29 mouse cellular contexts compared by ENCODE assay signal in the genomic region with DNA sequence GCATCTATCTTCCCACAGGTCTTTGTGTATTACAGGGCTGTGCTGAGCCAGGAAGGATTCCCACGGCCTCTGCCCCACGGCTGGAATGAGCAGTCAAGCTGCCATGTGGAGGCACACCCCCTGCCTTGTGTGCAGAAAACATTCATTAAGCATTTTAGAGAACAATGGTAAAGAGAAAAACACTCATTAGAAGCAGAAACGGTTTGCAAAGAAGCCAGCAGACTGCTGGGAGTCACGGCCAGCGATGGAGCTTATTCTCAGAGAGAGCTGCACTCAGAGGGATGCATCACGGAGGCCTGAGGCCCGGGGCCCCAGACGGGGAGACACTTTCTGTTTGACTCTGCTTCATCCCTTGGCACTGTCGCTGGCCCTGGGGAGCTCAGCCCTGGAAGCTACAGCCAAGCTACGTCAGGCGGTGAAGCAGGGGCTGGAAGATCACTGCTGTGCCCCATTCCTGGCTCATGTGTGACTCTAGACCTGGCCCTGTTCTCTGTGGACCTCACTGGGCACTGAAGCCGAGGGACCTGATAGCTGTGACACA.
DNase-seq lines count a peak whose midpoint lies in the region; ATAC-seq lines count a peak whose summit lies in the region.
"Had no signal": no experiment of that assay in that cellular context is flagged by ENCODE, and none has a peak within 500 bp of the region (broad histone marks: within the 10 kb centered on the region; RNA-seq: fewer than 3 reads in every experiment).

No protein-coding gene starts in this region.

- intact Hi-C loops in left cerebral cortex, postnatal 4 days (cut with DNase I), result no loop called here

- H3K4me2 ChIP-seq in hindbrain, embryonic 15.5 days, result no peak overlapping the region
- H3K4me2 ChIP-seq: embryonic facial prominence, embryonic 12.5 days; forebrain, embryonic 15.5 days; intestine, embryonic 15.5 days; liver, embryonic 13.5 days; lung, embryonic 14.5 days had no signal

- ATAC-seq in hindbrain, embryonic 15.5 days (ENCODE audit: low FRiP score, low read depth), result no peak
- ATAC-seq: CD4-positive, CD25-positive, alpha-beta regulatory T cell, adult 4 months; forebrain, embryonic 15.5 days; intestine, embryonic 15.5 days; Patski had no signal

- WGBS in hindbrain, embryonic 15.5 days, result 35% methylated on average over 12 of the region's 12 CpGs

- no peaks in the 10 kb centered on the region for H3K27me3 ChIP-seq in hindbrain, embryonic 15.5 days
- H3K27me3 ChIP-seq: intestine, embryonic 15.5 days; liver, embryonic 13.5 days; Patski had no signal

- no peak overlapping the region for H3K4me3 ChIP-seq in hindbrain, embryonic 15.5 days
- H3K4me3 ChIP-seq: embryonic facial prominence, embryonic 12.5 days; erythroblast, embryonic 14.5 days; forebrain, embryonic 15.5 days; heart, embryonic 10.5 days; intestine, embryonic 15.5 days; liver, embryonic 13.5 days had no signal

- peak overlapping the region; percentile 72 for H3K27ac ChIP-seq in hindbrain, embryonic 15.5 days (replicated peaks)
- H3K27ac ChIP-seq: embryonic facial prominence, embryonic 12.5 days; forebrain, embryonic 15.5 days; heart, embryonic 10.5 days; intestine, embryonic 15.5 days; liver, embryonic 13.5 days; stomach, postnatal 0 days had no signal

- peaks cover 31% of the 10 kb centered on the region for H3K4me1 ChIP-seq in hindbrain, embryonic 15.5 days (replicated peaks)
- H3K4me1 ChIP-seq: embryonic facial prominence, embryonic 12.5 days; heart, embryonic 10.5 days; intestine, embryonic 15.5 days; liver, embryonic 13.5 days had no signal

- no peaks in the 10 kb centered on the region for H3K9me3 ChIP-seq in hindbrain, embryonic 15.5 days
- H3K9me3 ChIP-seq: embryonic facial prominence, embryonic 12.5 days; forebrain, embryonic 15.5 days; heart, embryonic 10.5 days; intestine, embryonic 15.5 days; liver, embryonic 13.5 days had no signal

- H3K36me3 ChIP-seq in hindbrain, embryonic 15.5 days, result no peaks in the 10 kb centered on the region
- H3K36me3 ChIP-seq: embryonic facial prominence, embryonic 12.5 days; forebrain, embryonic 15.5 days; heart, embryonic 10.5 days; intestine, embryonic 15.5 days; liver, embryonic 13.5 days had no signal

- no peak overlapping the region for H3K9ac ChIP-seq in hindbrain, embryonic 15.5 days
- H3K9ac ChIP-seq: embryonic facial prominence, embryonic 12.5 days; forebrain, embryonic 15.5 days; intestine, embryonic 15.5 days; liver, embryonic 13.5 days; lung, embryonic 14.5 days had no signal

- peak; percentile 42 to 44 for DNase-seq in cerebellum, adult 18-20 months
- DNase-seq in cerebellum, adult 8-10 months, result no peak
- peak; percentile 45 for DNase-seq in left cerebral cortex, postnatal 4 days
- no peak for DNase-seq in left cerebral cortex, adult 18-20 months (ENCODE audit: low spot score in 2 of 2)
- peak; percentile 88 for DNase-seq in Muller cell, postnatal 12 days (ENCODE audit: inconsistent ontology term)
- no peak for DNase-seq in adipocyte (ENCODE audit: low spot score)
- no peak for DNase-seq in lung, postnatal 36 days
- DNase-seq: adrenal gland, adult 8-10 months; cerebellum, postnatal 14 days; gastrocnemius, postnatal 10 days; heart, postnatal 4 days; kidney, adult 9 months; kidney, postnatal 36 days; layer of hippocampus, postnatal 36 days; liver, embryonic 13.5 days; lung, embryonic 14.5 days; lung, postnatal 4 days; right cerebral cortex, postnatal 14 days; thymus, adult 2 months; thymus, postnatal 4 days had no signal

Comparison
In these comparisons a context has a peak if more than half of its experiments do, and no peak if none do; other contexts are left out.
1. DNase-seq: peak in cerebellum, adult 18-20 months (2 of 2), left cerebral cortex, postnatal 4 days (single experiment) and Muller cell, postnatal 12 days (single experiment); none in cerebellum, adult 8-10 months (single experiment), left cerebral cortex, adult 18-20 months (0 of 2), adipocyte (single experiment) and lung, postnatal 36 days (single experiment).